Mouse (Mus musculus) thymus, adult 2 months (tissue): ENCODE data around the gene Rwdd2b.

Source experiments
- CTCF ChIP-seq: fragments of 200-500 bp; IDR thresholded peaks from 2 replicates; pipeline ENCODE4 v1.5.1; 2012; ENCODE audit warnings: mild to moderate bottlenecking, control low read depth, low read length, moderate library complexity, borderline replicate concordance; ENCODE audit not compliant: control insufficient read depth, poor library complexity, insufficient read depth; ENCODE audit errors: extremely low read depth
- POLR2A ChIP-seq: fragments of 200-500 bp; IDR thresholded peaks from 2 replicates; pipeline ENCODE4 v1.6.1; 2012; ENCODE audit warnings: mild to moderate bottlenecking, low read length, control low read depth, moderate library complexity; ENCODE audit not compliant: control insufficient read depth, poor library complexity, insufficient read depth; ENCODE audit errors: extremely low read depth

DNA sequence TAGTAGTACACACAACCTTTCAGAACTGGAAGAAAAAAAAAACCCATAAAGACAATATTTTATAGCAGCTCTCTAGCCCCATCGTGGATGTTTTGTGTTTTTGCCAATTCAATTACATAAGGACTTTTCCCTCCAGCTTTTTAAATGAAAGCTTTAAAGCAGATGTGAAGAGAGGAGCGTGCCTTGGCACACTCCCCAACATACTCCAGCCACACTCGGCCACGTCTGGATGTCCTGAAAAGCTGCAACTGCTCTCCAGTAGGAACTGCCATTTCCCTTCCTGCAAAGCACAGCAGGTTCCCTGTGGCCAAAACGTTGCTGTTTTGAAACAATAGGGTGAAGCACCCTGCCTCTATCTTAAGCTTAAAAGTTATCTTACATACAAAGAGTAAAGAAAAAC is 1.9 kb upstream of the Rwdd2b start:
- TF ChIP-seq POLR2A = no peak
- no peak for TF ChIP-seq CTCF
